Mouse (Mus musculus): ENCODE measurements at regions not wholly inside any gene's neighbourhood (a gene's known extent, or its start where the extent isn't known, plus 50 kb on each side); places are given as distances from the start of the nearest gene placed in this dataset.

DNA sequence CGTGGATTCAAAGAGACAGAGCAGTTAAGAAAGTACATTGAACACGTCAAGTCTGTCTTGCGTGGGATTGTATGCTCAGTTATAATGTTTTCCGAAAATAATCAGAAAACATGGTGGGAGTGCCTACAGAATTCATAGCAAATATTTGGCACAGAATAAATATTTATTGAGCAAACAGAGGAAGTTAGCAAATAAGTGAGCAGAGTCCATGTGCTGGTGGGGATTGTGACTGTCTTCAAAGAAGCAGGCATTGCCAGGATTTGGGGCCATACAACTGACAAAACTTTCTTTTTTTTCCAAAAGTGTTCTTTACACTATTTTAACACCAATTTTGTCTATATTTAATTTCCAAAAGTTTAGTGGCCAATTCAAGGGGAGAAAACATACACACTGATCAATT, 1729.8 kb downstream of the AI429214 start:
- no peak overlapping the region for H3K27ac ChIP-seq (ENCODE audit: low read depth, low read length)
- H3K36me3 ChIP-seq (ENCODE audit: control insufficient read depth, insufficient read depth, low read length) = no peaks in the 10 kb centered on the region
- no peak overlapping the region for H3K4me3 ChIP-seq (ENCODE audit: low read depth, low read length)
- no peak for ATAC-seq (ENCODE audit: low FRiP score)
- H3K27me3 ChIP-seq (ENCODE audit: control insufficient read depth, insufficient read depth, low read length) = no peaks in the 10 kb centered on the region
- no peak overlapping the region for H3K4me2 ChIP-seq (replicated peaks; ENCODE audit: low read depth, low read length)
- H3K9ac ChIP-seq (ENCODE audit: low read depth, low read length) = no peak overlapping the region
- 95% methylated on average over 4 of the region's 4 CpGs for WGBS
- H3K9me3 ChIP-seq (ENCODE audit: control insufficient read depth, low read length) = no peaks in the 10 kb centered on the region
- H3K4me1 ChIP-seq (replicated peaks; ENCODE audit: control insufficient read depth, insufficient read depth, low read length) = no peaks in the 10 kb centered on the region
- no peak for DNase-seq (ENCODE audit: low spot score)

GRCm38 (mm10) chr8:38725257-38725656, 1731.9 kb downstream of the AI429214 start:
- H3K4me2 ChIP-seq (replicated peaks; ENCODE audit: low read depth, low read length) = no peak overlapping the region
- H3K27me3 ChIP-seq (ENCODE audit: control insufficient read depth, insufficient read depth, low read length) = no peaks in the 10 kb centered on the region
- H3K9me3 ChIP-seq (ENCODE audit: control insufficient read depth, low read length) = no peaks in the 10 kb centered on the region
- H3K4me3 ChIP-seq (ENCODE audit: low read depth, low read length) = no peak overlapping the region
- ATAC-seq (ENCODE audit: low FRiP score) (no peak), DNase-seq (ENCODE audit: low spot score) (no peak)
- no peak overlapping the region for H3K9ac ChIP-seq (ENCODE audit: low read depth, low read length)
- WGBS = 76% methylated on average over 5 of the region's 5 CpGs
- H3K4me1 ChIP-seq (replicated peaks; ENCODE audit: control insufficient read depth, insufficient read depth, low read length) = no peaks in the 10 kb centered on the region
- no peak overlapping the region for H3K27ac ChIP-seq (ENCODE audit: low read depth, low read length)
- H3K36me3 ChIP-seq (ENCODE audit: control insufficient read depth, insufficient read depth, low read length) = no peaks in the 10 kb centered on the region

- Histone ChIP-seq H3K27me3 (ENCODE audit: control insufficient read depth, insufficient read depth, low read length) (no peaks in the 10 kb centered on the region), H3K36me3 (ENCODE audit: control insufficient read depth, insufficient read depth, low read length) (no peaks in the 10 kb centered on the region), H3K9me3 (ENCODE audit: control insufficient read depth, low read length) (no peaks in the 10 kb centered on the region), H3K9ac (ENCODE audit: low read depth, low read length) (no peak overlapping the region), H3K4me3 (ENCODE audit: low read depth, low read length) (no peak overlapping the region), H3K4me1 (replicated peaks; ENCODE audit: control insufficient read depth, insufficient read depth, low read length) (no peaks in the 10 kb centered on the region), H3K27ac (ENCODE audit: low read depth, low read length) (no peak overlapping the region), H3K4me2 (replicated peaks; ENCODE audit: low read depth, low read length) (no peak overlapping the region)
- peak; percentile 46 for DNase-seq (ENCODE audit: low spot score)
- ATAC-seq (ENCODE audit: low FRiP score) = no peak
Observed at GRCm38 (mm10) chr8:38747134-38747533, 1753.7 kb downstream of the AI429214 start.

- Histone ChIP-seq H3K4me1 (replicated peaks; ENCODE audit: control insufficient read depth, insufficient read depth, low read length) (no peaks in the 10 kb centered on the region), H3K27me3 (ENCODE audit: control insufficient read depth, insufficient read depth, low read length) (no peaks in the 10 kb centered on the region), H3K9ac (ENCODE audit: low read depth, low read length) (no peak overlapping the region), H3K4me2 (replicated peaks; ENCODE audit: low read depth, low read length) (no peak overlapping the region), H3K27ac (ENCODE audit: low read depth, low read length) (no peak overlapping the region), H3K9me3 (ENCODE audit: control insufficient read depth, low read length) (no peaks in the 10 kb centered on the region), H3K36me3 (ENCODE audit: control insufficient read depth, insufficient read depth, low read length) (no peaks in the 10 kb centered on the region), H3K4me3 (ENCODE audit: low read depth, low read length) (no peak overlapping the region)
- no peak for DNase-seq (ENCODE audit: low spot score)
- ATAC-seq (ENCODE audit: low FRiP score) = no peak
- 81% methylated on average over 5 of the region's 5 CpGs for WGBS
Observed at GRCm38 (mm10) chr8:38766626-38767226, 1773.3 kb downstream of the AI429214 start.

DNA sequence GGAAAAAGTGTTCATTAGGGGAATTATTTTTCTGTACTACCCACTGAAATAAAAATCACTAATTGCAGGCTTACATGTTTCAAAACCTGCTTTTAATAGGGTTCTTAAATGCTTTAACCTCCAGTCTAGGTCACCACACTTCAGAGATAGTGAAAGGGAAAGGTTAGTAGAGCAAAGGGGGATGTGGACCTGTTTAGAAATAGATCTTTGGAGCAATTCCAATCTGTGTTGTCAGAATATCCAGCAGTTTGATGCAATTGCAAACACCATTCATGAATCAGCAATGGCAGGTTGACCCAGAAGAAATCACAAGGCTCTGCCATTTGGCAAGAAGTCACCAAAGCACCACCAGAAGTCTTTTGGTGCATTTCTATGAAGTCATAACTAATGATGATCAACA, 1819.1 kb downstream of the AI429214 start:
- no peaks in the 10 kb centered on the region for H3K9me3 ChIP-seq (ENCODE audit: control insufficient read depth, low read length)
- ATAC-seq (ENCODE audit: low FRiP score) (no peak), DNase-seq (ENCODE audit: low spot score) (no peak)
- H3K27ac ChIP-seq (ENCODE audit: low read depth, low read length) = no peak overlapping the region
- H3K4me2 ChIP-seq (replicated peaks; ENCODE audit: low read depth, low read length) = no peak overlapping the region
- H3K4me1 ChIP-seq (replicated peaks; ENCODE audit: control insufficient read depth, insufficient read depth, low read length) = no peaks in the 10 kb centered on the region
- no peaks in the 10 kb centered on the region for H3K36me3 ChIP-seq (ENCODE audit: control insufficient read depth, insufficient read depth, low read length)
- H3K4me3 ChIP-seq (ENCODE audit: low read depth, low read length) = no peak overlapping the region
- H3K9ac ChIP-seq (ENCODE audit: low read depth, low read length) = no peak overlapping the region
- H3K27me3 ChIP-seq (ENCODE audit: control insufficient read depth, insufficient read depth, low read length) = no peaks in the 10 kb centered on the region

DNA sequence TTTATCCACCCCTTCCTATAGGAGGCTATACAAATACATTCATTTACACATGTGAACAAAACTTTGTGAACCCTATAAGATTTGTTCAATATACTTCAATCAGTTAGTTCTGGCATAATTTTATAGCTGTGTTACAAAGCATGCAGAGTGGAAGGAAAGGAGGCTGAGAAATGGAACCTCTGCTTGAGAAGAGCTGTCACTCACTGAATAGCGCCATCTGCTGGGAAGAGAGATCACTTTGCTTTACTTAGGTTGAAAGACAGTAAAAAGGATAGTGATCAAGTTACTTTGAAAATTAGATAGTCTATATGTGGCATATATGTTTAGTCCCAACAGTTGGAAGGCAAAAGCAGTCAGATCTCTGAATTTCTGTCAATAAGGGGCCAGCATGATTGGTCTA, 1824.8 kb downstream of the AI429214 start:
- Histone ChIP-seq H3K9ac (ENCODE audit: low read depth, low read length) (no peak overlapping the region), H3K9me3 (ENCODE audit: control insufficient read depth, low read length) (no peaks in the 10 kb centered on the region), H3K4me1 (replicated peaks; ENCODE audit: control insufficient read depth, insufficient read depth, low read length) (no peaks in the 10 kb centered on the region), H3K4me3 (ENCODE audit: low read depth, low read length) (no peak overlapping the region), H3K27ac (ENCODE audit: low read depth, low read length) (no peak overlapping the region), H3K4me2 (replicated peaks; ENCODE audit: low read depth, low read length) (no peak overlapping the region), H3K27me3 (ENCODE audit: control insufficient read depth, insufficient read depth, low read length) (no peaks in the 10 kb centered on the region), H3K36me3 (ENCODE audit: control insufficient read depth, insufficient read depth, low read length) (no peaks in the 10 kb centered on the region)
- 25% methylated on average over 1 of the region's 1 CpGs for WGBS
- ATAC-seq (ENCODE audit: low FRiP score) (no peak), DNase-seq (ENCODE audit: low spot score) (peak; percentile 75)

DNA sequence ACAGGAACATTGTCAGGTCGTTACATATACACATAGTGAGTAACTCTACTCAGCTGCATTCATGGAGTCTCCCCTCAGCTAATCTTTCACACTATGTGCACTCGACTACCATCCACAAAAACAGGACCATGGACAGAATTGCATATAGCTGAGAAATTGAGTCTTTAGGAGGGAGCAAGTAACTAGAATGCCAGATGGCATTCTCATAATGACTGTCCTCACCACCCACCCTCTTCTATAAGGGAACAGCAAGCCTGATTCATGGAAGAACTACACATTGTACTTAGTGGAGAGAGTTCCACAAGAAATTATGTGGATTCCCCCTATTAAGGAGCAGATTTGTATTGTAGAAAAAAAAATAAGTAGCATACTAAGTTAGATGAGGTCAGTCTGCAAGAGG, 1813.4 kb upstream of the Adam24 start:
- no peak for ATAC-seq (ENCODE audit: low FRiP score)
- no peak for DNase-seq (ENCODE audit: low spot score)
- 80% methylated on average over 2 of the region's 2 CpGs for WGBS
- H3K27ac ChIP-seq (ENCODE audit: low read depth, low read length) = no peak overlapping the region
- no peaks in the 10 kb centered on the region for H3K36me3 ChIP-seq (ENCODE audit: control insufficient read depth, insufficient read depth, low read length)
- no peak overlapping the region for H3K9ac ChIP-seq (ENCODE audit: low read depth, low read length)
- no peaks in the 10 kb centered on the region for H3K9me3 ChIP-seq (ENCODE audit: control insufficient read depth, low read length)
- no peak overlapping the region for H3K4me2 ChIP-seq (replicated peaks; ENCODE audit: low read depth, low read length)
- H3K27me3 ChIP-seq (ENCODE audit: control insufficient read depth, insufficient read depth, low read length) = no peaks in the 10 kb centered on the region
- H3K4me1 ChIP-seq (replicated peaks; ENCODE audit: control insufficient read depth, insufficient read depth, low read length) = no peaks in the 10 kb centered on the region
- no peak overlapping the region for H3K4me3 ChIP-seq (ENCODE audit: low read depth, low read length)

DNA sequence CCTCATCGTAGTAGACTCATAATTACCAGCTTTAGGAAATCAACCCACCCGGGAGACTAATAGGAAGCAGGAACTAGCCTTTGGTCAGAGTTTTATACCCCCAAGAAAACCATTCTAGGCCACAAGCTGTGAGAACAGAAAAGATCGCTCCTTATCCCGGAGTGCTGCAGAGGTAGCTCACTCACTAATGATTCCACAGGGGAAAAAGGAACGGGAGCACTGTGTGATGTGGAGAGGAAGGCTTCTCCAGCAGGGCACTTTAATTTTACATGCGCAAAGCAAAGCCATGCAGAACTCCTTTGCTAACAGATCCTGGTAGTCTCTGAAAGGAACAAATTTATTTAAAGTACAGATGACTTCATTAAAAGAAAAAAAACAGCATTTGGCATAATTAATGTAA, 1807.5 kb upstream of the Adam24 start:
- no peak overlapping the region for H3K27ac ChIP-seq (ENCODE audit: low read depth, low read length)
- H3K4me2 ChIP-seq (replicated peaks; ENCODE audit: low read depth, low read length) = no peak overlapping the region

More for the DNA sequence above, 1807.5 kb upstream of the Adam24 start:
- no peaks in the 10 kb centered on the region for H3K9me3 ChIP-seq (ENCODE audit: control insufficient read depth, low read length)
- no peaks in the 10 kb centered on the region for H3K4me1 ChIP-seq (replicated peaks; ENCODE audit: control insufficient read depth, insufficient read depth, low read length)
- H3K4me3 ChIP-seq (ENCODE audit: low read depth, low read length) = no peak overlapping the region
- no peak for ATAC-seq (ENCODE audit: low FRiP score)
- 58% methylated on average over 6 of the region's 6 CpGs for WGBS
- no peak for DNase-seq (ENCODE audit: low spot score)
- H3K27me3 ChIP-seq (ENCODE audit: control insufficient read depth, insufficient read depth, low read length) = no peaks in the 10 kb centered on the region
- H3K36me3 ChIP-seq (ENCODE audit: control insufficient read depth, insufficient read depth, low read length) = no peaks in the 10 kb centered on the region
- no peak overlapping the region for H3K9ac ChIP-seq (ENCODE audit: low read depth, low read length)

Data from hindbrain, embryonic 11.5 days (tissue).